Mouse (Mus musculus) layer of hippocampus, postnatal 25 days (tissue): ENCODE measurements around the gene Dhrs7c. TPM values are rescaled to one million over a fixed set of nuclear protein-coding genes. Genes with fewer than 3 reads are reported as not detected.

ENCODE experiments used
- DNase-seq, 2 experiments: peaks; one replicate each; pipeline ENCODE4 v3.0.0; 2022; ENCODE audit warnings: mixed read lengths in 2 of 2, low spot score in 1 of 2; ENCODE audit errors: extremely low spot score in 1 of 2
- total RNA-seq, 2 experiments: library from RNA; stranded (reverse); gene quantifications; 2 replicates each; pipeline ENCODE4 v1.2.3; 2021

The Dhrs7c gene
- total RNA-seq, 2 experiments from 2014 or later, result not detected

DNA sequence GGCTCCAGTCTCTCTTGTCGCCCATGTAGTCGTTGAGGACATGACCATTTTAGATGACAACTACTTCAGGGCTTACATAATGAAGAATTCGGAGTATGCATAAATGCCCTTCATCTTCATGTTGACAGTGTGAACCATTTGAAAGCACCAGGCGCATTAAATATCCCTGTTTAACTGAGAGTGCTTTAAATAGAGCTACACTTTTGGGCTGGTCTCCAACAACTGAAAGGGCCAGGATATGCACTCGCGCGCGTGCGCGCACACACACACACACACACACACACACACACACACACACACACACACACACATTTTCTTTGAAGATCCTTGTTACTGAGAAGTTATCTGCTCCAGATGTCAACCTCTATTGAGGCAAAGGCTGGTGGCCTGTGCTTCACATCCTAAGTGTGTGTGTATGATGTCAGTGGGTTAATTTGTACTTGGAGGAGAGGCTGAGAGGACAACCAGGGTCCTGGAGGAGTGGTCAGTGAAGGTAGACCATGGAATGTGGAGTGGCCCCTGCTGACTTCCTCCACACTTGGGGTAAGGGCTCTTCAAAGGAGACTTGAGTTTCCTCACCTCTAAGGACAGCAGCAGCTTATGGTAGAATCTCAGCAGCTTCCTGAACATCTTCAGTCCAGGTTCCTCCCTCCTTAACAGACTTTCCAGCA is 37.6 kb downstream of the Dhrs7c start:
- no peak for DNase-seq

DNA sequence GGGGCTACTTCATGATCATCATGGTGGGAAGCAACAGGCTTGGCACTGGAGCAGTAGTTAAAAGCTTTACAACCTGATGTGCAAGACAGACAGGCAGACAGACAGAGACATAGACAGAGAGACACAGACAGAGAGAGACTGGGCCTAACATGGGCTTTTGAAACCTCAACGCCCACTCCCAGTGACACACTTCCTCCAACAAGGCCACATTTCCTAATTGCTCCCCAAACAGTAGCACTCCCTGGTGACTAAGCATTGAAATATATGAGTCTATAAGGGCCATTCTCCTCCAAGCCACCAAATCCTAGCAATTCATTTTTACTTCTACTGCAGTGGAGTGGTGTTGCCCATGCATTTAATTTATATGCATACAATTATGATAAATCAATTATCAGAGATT is 41.8 kb downstream of the Dhrs7c start:
- DNase-seq, result no peak

DNA sequence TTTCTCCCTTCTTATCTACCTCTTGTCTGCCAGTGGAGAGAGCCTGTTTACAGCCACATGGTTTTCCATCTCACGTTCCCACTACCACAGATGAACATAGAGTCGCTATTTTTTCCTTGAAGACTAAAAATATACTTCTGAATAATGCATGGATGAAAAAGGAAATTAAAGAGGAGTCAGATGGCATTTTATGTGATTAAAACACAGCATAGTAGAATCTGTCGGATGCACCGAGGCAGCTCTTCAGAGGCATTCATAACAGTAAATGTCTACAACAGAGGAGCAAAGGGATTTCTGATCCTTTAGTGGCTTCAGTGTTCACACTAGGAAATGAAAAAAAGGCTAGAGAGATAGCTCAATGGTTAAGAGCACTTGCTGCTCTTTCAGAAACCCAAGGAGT is 47.2 kb downstream of the Dhrs7c start:
- DNase-seq, result no peak

DNA sequence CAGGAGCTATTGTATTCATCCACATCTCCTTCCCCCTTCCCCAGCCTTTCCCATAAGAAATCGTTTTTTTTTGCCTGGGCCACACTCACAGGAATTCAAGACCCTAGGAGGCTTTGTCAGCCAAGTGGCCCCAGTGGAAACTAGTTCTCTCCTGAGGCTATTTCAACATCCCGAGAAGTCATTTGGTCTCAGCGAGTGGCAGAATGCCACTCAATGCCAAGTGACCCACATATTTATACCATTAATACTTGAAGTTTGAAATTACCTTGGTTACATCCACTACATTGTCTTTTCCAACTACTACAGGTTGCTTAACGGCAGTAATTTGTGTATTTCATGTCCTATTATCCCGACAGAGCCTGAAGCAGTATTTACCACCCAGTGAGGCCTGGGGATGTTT is 53.8 kb downstream of the Dhrs7c start:
- DNase-seq, result no peak

DNA sequence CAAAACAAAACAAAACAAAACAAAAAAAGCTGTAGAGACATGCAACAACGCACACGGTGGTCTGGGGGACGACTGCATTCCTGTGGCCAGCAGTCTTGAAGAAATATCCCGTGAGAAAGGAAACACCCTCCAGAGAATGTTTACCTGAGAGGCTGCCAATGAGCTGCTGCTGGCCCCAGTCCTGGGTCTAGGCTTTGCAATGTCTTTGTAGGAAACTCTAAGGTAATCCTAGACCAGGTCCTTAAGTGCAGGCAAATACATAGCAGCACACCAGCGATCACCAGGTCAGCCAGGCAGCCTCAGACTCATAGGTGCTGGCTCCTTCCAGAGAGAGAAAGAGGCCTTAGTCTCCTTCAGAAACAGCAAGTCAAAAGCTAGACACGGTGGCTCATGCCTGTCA is 56.0 kb downstream of the Dhrs7c start:
- no peak for DNase-seq

DNA sequence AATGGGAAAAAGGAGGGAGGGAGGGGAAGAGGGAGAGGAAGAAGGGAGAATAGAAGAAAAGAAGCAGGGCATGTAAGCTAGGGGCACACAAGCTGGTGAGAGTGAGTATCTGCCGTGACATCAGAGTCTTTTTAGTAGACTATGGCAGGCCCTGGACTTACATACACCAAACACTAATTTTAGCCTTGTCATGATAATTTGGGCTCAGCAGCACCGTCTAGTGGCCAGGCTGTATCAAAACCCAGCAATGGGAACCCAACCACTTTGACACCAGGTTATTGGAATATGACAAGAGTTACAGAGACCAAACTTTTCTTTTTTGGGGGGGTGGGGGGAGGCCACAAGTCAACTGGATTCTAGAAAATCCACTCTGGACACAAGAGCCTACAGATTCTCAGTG is 57.0 kb downstream of the Dhrs7c start:
- peak in 1 of 2 experiments; percentile 51 for DNase-seq

DNA sequence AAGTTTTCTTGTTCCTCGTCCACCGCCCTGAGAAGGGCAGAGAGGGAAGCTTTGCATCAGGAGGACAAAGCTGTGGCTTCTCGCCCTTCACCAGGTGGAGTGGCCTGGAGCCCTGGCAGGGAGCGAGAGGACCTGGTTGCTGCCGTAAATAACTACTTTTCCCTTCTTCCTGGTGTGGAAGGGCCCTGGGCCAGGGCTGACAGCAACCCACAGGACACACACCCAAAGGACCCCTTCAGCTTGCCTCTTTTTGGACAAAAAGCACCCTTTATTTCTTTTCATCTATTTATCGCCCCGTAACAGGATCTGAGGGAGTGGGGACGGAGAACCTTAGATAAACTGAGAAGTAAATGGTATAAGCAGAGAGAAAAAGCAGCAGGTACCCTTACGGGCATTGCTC is 60.5 kb downstream of the Dhrs7c start:
- no peak for DNase-seq

DNA sequence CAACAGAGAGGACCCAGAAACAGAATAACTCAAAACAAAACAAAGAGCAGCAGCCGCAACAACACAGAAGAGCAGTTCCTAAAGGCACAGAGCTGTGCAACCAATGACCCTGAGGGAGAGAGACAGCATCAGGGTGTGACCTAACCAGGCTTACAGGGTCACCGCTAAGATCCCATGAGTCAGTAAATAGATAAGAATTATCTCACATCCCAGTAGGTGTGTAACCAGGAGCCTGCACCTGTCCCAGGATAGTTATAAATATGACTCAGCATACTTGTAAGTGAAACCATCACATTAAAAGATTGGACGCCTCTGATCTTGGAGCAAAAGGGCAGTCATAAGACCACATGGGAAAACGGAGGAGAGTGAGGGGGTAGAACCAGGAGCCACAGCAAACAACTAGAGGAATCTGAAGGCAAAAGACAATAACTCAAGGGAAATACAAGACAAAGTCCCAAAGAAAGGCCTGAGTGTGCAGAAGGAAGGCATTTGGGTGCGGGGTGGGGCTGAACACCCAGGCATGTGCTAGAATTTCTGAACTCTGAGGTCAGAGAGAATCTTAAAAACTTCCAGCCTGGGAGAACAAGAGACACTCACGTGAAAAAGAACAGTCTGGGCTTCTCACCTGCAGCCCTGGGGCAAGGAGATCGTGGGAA is 62.9 kb downstream of the Dhrs7c start:
- DNase-seq, result no peak

DNA sequence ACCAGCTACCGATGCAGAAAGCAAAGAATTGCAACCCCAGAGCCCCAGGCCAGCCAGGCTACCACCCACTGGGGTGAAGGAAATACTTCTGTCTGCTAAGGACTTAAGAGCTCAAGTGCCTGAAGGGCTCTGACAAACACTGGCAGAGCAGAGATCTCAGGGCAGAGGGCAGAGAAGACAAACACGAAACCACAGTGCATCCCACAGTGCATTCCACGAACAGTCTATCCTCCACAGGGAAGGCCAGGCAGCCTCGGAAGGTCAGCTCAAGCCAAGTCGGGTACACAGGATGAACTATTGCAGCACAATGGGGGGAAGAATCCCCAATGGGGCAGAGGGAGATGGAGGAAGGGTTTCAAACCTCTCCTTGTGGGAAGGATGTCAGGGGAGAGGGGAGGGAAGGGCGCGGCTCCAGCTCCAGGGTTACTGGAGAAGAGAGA is 63.4 kb downstream of the Dhrs7c start:
- DNase-seq, result no peak

DNA sequence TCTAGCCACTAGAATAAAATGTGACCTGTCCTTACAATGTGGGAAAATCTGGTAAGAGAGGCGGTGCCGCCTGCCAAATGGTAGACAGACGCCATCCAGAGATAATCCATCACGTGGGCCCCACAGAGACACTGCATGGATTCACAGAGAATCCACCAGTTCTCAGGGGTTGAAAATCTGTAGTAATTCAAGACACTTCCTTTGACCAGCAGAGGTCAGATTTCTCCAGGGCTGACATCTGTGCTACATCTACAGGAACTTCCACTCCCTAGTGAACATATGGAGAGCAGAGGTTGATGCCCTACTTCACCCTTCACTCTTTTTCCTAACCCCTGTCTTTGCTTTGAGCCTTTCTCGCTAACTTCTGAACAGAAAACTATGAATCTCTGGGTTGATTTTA is 67.1 kb downstream of the Dhrs7c start:
- DNase-seq, result no peak

Other genes starting within 250 kb of the Dhrs7c start
- 1 to 10 TPM in 1 of 2 experiments, under 1 TPM in 1; 0.52 to 2.0 TPM for gene Rcvrn, start 102.9 kb upstream of the Dhrs7c start, total RNA-seq
- 1 to 10 TPM; 3.0 to 3.7 TPM for gene Glp2r, start 27.0 kb upstream of the Dhrs7c start, total RNA-seq
- gene Gsg1l2, start 23.6 kb upstream of the Dhrs7c start, total RNA-seq, result not detected
- gene Usp43, start 124.0 kb downstream of the Dhrs7c start, total RNA-seq, result 1 to 10 TPM in 1 of 2 experiments, under 1 TPM in 1; 0.76 to 1.1 TPM
- gene Cfap52, start 167.5 kb downstream of the Dhrs7c start, total RNA-seq, result under 1 TPM; 0.87 to 0.94 TPM
- gene Stx8, start 168.0 kb downstream of the Dhrs7c start, total RNA-seq, result 10 to 100 TPM; 34.4 to 36.5 TPM